Mouse (Mus musculus) hindbrain, embryonic 14.5 days (tissue): ENCODE measurements at regions not wholly inside any gene's neighbourhood (a gene's known extent, or its start where the extent isn't known, plus 50 kb on each side); places are given as distances from the start of the nearest gene placed in this dataset.
A peak's percentile ranks its signal among the peaks of the same experiment; 100 is the strongest.

Source experiments
- ATAC-seq: fragments of 200-750 bp; cut with Nextera tagmentation; 2 replicates; pipeline ENCODE4 v1.8.0; 2017; ENCODE audit warnings: moderate number of reproducible peaks, mild to moderate bottlenecking, moderate TSS enrichment, moderate library complexity; ENCODE audit not compliant: low FRiP score
- DNase-seq: peaks from one replicate; pipeline ENCODE4 v3.0.0-alpha.2; 2015; ENCODE audit warnings: low spot score
- H3K27ac ChIP-seq: fragments of 300-500 bp; sonication (generic); 2 replicates; pipeline ENCODE4 v1.5.1; 2014; ENCODE audit warnings: mild to moderate bottlenecking, moderate library complexity
- H3K27me3 ChIP-seq: fragments of 300-500 bp; sonication (generic); 2 replicates; pipeline ENCODE4 v1.6.1; 2014; ENCODE audit warnings: mild to moderate bottlenecking, low read length, mixed read lengths; ENCODE audit not compliant: control insufficient read depth, insufficient read depth
- H3K36me3 ChIP-seq: fragments of 300-500 bp; sonication (generic); replicated peaks from 2 replicates; pipeline ENCODE4 v1.6.1; 2014; ENCODE audit not compliant: control insufficient read depth, insufficient read depth
- H3K4me1 ChIP-seq: fragments of 300-500 bp; sonication (generic); replicated peaks from 2 replicates; pipeline ENCODE4 v1.6.1; 2014; ENCODE audit warnings: antibody characterized with exemption, low read length, mixed read lengths; ENCODE audit not compliant: control insufficient read depth, insufficient read depth
- H3K4me2 ChIP-seq: fragments of 300-500 bp; sonication (generic); replicated peaks from 2 replicates; pipeline ENCODE4 v1.6.1; 2014; ENCODE audit warnings: mild to moderate bottlenecking, moderate library complexity
- H3K4me3 ChIP-seq: fragments of 300-500 bp; sonication (generic); replicated peaks from 2 replicates; pipeline ENCODE4 v1.5.1; 2014; ENCODE audit warnings: mild to moderate bottlenecking, low read length
- H3K9ac ChIP-seq: fragments of 300-500 bp; sonication (generic); 2 replicates; pipeline ENCODE4 v1.6.1; 2014
- H3K9me3 ChIP-seq: fragments of 300-500 bp; sonication (generic); 2 replicates; pipeline ENCODE4 v1.6.1; 2016; ENCODE audit warnings: low read length; ENCODE audit not compliant: control insufficient read depth
- WGBS: fragments of 180-500 bp; shearing (Covaris S2); extraction: QIAGEN DNeasy Blood & Tissue Kit; methylation state at CpG from one replicate; pipeline ENCODE4 v1.1.7; 2014; 5-methylcytosine and 5-hydroxymethylcytosine counted together

DNA sequence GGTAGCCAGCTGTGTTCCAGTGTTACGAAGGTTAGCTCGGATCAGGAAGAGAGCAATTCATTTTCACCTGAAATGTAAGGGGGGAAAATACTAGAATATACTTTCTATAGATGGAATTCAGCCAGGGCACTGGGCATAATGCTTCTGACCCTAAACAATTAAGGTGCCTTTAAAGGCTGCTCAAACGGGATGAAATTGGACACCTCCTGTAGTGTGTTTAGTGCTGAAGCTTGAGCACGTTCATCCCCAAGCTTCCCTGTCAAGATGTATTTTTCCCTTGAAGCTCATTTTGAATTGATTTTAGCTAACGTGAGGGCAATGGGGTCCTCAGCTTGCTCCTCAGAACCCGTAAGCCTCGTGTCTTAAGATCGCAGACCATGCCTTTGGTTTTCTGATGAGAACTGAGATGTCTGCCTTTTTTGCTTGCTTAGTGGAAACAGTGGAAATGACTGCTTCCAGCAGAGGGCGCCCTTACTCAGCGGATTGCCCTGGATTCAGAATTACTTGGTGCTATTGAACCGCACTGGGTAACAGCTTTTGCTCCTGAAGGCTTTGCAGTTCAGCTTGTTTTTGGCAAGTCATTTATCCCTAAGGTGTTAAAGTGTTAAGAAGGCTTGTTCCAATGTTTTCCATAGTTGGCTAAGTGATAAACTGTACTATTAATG is 74.6 kb upstream of the Fermt1 start:
- Histone ChIP-seq H3K27me3 (no peaks in the 10 kb centered on the region), H3K4me2 (peak overlapping the region; percentile 32; the same call in 1 of the 2 replicates)
- DNase-seq, result peak; percentile 91

DNA sequence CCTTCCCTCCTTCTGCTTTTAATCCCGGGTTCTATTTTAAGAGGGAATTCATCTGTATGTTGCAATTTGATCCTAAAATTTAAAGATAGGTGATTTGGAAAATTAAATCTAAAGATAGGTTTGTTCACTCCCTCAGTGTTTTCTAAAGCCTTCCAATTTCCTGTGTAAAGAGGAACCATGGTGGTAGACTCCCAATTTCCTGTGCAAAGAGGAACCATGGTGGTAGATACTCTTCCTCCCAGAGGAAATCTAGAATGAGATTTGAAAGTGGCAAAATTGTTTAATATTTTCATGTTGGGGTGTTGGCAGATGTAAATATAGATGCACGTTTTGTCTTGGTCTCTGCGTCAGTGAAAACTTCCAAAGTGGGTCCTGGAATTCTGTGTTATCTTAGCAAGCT is 75.5 kb upstream of the Fermt1 start:
- no peak overlapping the region for H3K4me3 ChIP-seq
- ATAC-seq, result no peak
- H3K36me3 ChIP-seq, result no peaks in the 10 kb centered on the region
- no peak overlapping the region for H3K9ac ChIP-seq
- no peaks in the 10 kb centered on the region for H3K9me3 ChIP-seq
- no peak overlapping the region for H3K4me2 ChIP-seq
- no peaks in the 10 kb centered on the region for H3K27me3 ChIP-seq
- DNase-seq, result no peak
- H3K27ac ChIP-seq, result no peak overlapping the region
- no peaks in the 10 kb centered on the region for H3K4me1 ChIP-seq
- 93% methylated on average over 3 of the region's 3 CpGs for WGBS

More for the DNA sequence above, 74.6 kb upstream of the Fermt1 start:
- Histone ChIP-seq H3K27ac (no peak overlapping the region), H3K9ac (peak overlapping the region; percentile 25; the same call in 1 of the 2 replicates), H3K4me3 (no peak overlapping the region), H3K9me3 (no peaks in the 10 kb centered on the region), H3K36me3 (no peaks in the 10 kb centered on the region), H3K4me1 (no peaks in the 10 kb centered on the region)
- WGBS, result 26% methylated on average over 11 of the region's 11 CpGs
- peak; percentile 88 for ATAC-seq

DNA sequence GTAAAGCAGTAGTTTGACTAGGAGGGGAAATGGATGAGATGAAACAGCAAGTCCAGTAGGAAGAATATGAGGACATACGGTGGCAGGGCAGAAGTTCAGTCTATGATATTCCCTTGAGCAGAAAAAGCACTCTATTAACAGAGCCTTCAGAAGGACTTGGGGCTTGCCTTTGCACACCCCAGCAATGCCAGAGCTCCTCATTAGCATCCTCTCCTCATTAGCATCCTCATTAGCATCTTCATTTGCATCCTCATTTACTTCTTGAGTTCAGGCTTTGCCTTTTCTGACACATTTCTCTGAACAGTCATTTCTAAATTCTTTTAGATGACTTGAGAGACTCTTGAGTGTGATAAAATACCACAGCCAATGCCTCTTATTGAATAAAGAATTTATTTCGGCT is 81.3 kb upstream of the Fermt1 start:
- 84% methylated on average over 2 of the region's 2 CpGs for WGBS
- DNase-seq (no peak), ATAC-seq (no peak)
- Histone ChIP-seq H3K4me2 (no peak overlapping the region), H3K27ac (no peak overlapping the region), H3K4me3 (no peak overlapping the region), H3K9me3 (no peaks in the 10 kb centered on the region), H3K4me1 (no peaks in the 10 kb centered on the region), H3K36me3 (no peaks in the 10 kb centered on the region), H3K27me3 (no peaks in the 10 kb centered on the region), H3K9ac (no peak overlapping the region)

DNA sequence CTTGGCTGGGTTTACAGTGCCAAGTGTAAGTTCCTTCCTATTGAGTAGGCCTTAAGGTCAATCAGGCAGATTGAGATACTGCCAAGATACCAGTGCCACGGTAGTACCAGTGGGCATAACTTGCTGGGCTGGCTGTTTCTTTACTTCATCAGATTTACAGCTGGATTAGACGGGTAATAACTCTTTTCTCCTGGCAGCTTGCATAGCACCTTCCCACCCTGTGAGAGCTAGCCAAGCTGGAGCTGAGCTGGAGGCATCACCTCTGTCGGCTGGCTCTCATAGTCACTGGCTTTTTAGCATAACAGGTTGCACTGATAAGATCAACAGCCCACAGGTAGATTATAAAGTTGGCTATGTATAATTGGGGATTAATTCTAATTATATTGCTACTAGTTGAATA is 89.7 kb upstream of the Fermt1 start:
- H3K4me2 ChIP-seq, result no peak overlapping the region
- H3K27ac ChIP-seq, result no peak overlapping the region
- WGBS, result 90% methylated on average over 3 of the region's 3 CpGs
- no peaks in the 10 kb centered on the region for H3K9me3 ChIP-seq
- H3K36me3 ChIP-seq, result no peaks in the 10 kb centered on the region
- no peak for DNase-seq
- H3K4me3 ChIP-seq, result no peak overlapping the region
- no peaks in the 10 kb centered on the region for H3K4me1 ChIP-seq
- no peak overlapping the region for H3K9ac ChIP-seq
- ATAC-seq, result no peak
- no peaks in the 10 kb centered on the region for H3K27me3 ChIP-seq

DNA sequence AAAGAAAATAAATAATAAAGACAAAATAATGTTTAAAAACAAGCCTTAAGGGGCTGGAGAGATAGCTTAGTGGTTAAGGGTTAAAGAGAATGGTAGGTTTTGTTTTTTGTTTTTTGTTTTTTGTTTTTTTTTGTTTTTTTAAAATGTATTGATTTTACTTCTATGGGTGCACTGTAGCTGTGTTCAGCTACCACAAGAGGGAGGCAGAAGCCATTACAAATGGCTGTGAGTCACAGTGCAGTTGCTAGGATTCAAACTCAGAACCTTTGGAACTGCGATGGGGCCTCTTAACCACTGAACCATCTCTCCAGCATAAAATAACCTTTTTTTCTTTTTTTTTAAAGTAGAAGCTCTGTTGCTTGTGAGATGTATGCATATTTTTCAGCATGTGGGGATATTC is 95.0 kb upstream of the Fermt1 start:
- no peak overlapping the region for H3K27ac ChIP-seq
- WGBS, result 97% methylated on average over 1 of the region's 1 CpGs
- no peak for DNase-seq
- H3K4me3 ChIP-seq, result no peak overlapping the region
- H3K9ac ChIP-seq, result no peak overlapping the region
- H3K27me3 ChIP-seq, result no peaks in the 10 kb centered on the region
- H3K36me3 ChIP-seq, result no peaks in the 10 kb centered on the region
- no peak for ATAC-seq
- no peaks in the 10 kb centered on the region for H3K9me3 ChIP-seq
- H3K4me1 ChIP-seq, result no peaks in the 10 kb centered on the region
- no peak overlapping the region for H3K4me2 ChIP-seq

DNA sequence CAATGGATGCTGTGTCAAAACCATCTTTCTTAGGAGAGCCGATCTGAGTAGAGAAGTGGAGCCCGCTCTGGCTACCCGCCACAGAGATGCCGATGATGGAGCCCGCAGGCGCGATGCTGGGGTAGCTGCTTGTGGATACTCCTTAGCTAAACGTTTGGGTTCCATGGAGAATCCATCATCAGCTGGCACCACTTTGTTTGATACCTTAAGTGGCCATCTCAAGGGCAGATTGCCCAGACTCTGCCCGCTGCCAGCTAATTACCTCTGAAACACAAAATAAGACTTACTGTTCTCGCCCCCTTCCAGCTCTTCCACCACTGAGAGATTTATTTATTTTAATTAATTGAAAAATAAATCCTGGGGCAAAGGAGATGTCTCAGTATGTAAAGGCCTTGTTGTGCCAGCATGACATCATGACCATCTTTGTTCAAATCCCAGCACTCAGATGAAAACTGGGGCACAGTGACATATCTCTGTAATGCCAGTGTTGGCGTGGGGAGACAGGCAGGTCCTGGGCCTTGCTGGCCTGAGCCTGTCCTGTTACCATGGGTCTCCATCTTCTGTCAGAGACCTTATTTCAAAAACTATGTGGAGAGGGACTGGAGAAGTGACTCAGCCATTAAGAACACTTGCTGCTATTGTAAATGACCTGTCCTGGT is 132.1 kb upstream of the Fermt1 start:
- no peak overlapping the region for H3K4me2 ChIP-seq
- H3K36me3 ChIP-seq, result no peaks in the 10 kb centered on the region
- H3K27ac ChIP-seq, result no peak overlapping the region
- H3K9ac ChIP-seq, result no peak overlapping the region
- WGBS, result 88% methylated on average over 11 of the region's 11 CpGs
- ATAC-seq (peak; percentile 40; the same call in 1 of the 2 replicates), DNase-seq (peak; percentile 42)
- no peaks in the 10 kb centered on the region for H3K9me3 ChIP-seq
- no peaks in the 10 kb centered on the region for H3K4me1 ChIP-seq
- no peaks in the 10 kb centered on the region for H3K27me3 ChIP-seq
- no peak overlapping the region for H3K4me3 ChIP-seq

DNA sequence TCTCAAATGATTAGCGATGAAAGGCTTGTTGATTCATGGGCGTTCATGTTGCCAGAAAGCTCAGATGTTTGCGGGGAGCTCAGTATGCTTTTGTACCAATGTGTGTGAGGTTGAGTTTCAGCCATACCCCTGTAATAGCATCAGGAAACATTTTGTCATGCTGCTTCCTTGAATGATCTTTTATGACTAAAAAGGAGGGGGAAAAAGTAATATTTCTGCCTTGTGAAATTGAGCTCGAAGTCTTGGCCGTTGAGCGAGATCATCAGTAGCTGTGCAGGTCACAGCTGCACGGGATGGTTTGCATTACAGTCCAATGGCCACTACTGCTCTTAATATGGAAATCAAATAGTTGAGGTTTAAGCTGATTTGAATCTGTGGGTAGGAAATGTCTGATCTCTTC is 145.3 kb upstream of the Fermt1 start:
- H3K9me3 ChIP-seq, result no peaks in the 10 kb centered on the region
- DNase-seq (no peak), ATAC-seq (no peak)
- no peaks in the 10 kb centered on the region for H3K4me1 ChIP-seq
- no peak overlapping the region for H3K4me3 ChIP-seq
- no peak overlapping the region for H3K9ac ChIP-seq
- no peaks in the 10 kb centered on the region for H3K36me3 ChIP-seq
- no peaks in the 10 kb centered on the region for H3K27me3 ChIP-seq
- H3K27ac ChIP-seq, result no peak overlapping the region
- no peak overlapping the region for H3K4me2 ChIP-seq
- 85% methylated on average over 7 of the region's 7 CpGs for WGBS

DNA sequence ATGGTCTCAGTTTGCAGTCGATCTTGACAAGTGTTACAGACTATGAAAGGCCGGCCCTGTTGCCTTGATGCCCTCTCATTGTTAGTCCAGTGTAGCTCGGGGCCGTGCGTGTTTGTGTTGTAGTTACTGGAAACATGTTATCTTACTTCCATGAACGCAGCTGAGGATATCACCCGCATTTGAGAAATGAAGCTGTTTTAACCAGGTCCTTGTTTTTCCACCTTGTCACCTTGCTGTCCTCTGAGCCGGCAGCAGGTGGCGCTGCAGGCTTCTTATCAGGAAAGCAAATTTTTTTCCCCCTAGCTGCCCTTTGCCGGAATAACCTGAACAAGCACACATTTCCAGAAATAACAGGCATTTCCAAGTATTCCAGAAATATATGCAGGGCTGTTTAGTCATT is 167.9 kb upstream of the Fermt1 start:
- Histone ChIP-seq H3K9me3 (no peaks in the 10 kb centered on the region), H3K36me3 (no peaks in the 10 kb centered on the region), H3K27me3 (no peaks in the 10 kb centered on the region), H3K4me3 (no peak overlapping the region), H3K27ac (no peak overlapping the region), H3K4me1 (no peaks in the 10 kb centered on the region), H3K9ac (no peak overlapping the region), H3K4me2 (no peak overlapping the region)
- 28% methylated on average over 10 of the region's 10 CpGs for WGBS
- DNase-seq, result peak; percentile 89
- ATAC-seq, result peak; percentile 51; the same call in 1 of the 2 replicates

DNA sequence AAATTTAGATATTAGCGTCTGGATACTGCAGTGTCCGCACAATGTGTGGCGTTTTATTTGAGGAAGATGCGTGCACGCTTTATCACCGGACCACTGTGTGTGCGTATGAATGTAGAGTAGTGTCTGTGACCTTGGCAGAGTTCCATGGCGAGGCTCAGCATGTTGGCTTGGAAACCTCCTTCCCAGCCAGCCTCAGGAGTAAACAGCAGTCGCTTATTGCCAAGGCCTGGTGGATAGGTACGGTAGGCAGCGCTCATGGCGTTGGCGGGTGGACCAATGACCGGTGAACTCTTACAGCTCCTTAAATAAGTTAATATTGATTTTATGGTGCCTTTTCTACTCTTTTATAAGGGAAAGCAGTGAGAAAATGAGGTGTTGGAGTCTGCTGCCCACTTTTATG is 172.9 kb upstream of the Fermt1 start:
- Histone ChIP-seq H3K36me3 (no peaks in the 10 kb centered on the region), H3K9ac (no peak overlapping the region), H3K4me3 (no peak overlapping the region), H3K9me3 (no peaks in the 10 kb centered on the region), H3K27me3 (no peaks in the 10 kb centered on the region), H3K4me1 (no peaks in the 10 kb centered on the region), H3K4me2 (no peak overlapping the region), H3K27ac (no peak overlapping the region)
- ATAC-seq (no peak), DNase-seq (no peak)
- WGBS, result 90% methylated on average over 14 of the region's 14 CpGs
